Mouse (Mus musculus) forebrain, postnatal 0 days (tissue): ENCODE results near the gene Ubap2l. TPM values are rescaled to one million over a fixed set of nuclear protein-coding genes. Genes with fewer than 3 reads are reported as not detected.
A peak's percentile ranks its signal among the peaks of the same experiment; 100 is the strongest.

Source experiments
- ATAC-seq: fragments of 200-750 bp; cut with Nextera tagmentation; 2 replicates; pipeline ENCODE4 v1.8.0; 2017; ENCODE audit warnings: mild to moderate bottlenecking, moderate library complexity
- DNase-seq: peaks from one replicate; pipeline ENCODE4 v3.0.0-alpha.2; 2015
- H3K27ac ChIP-seq: fragments of 300-500 bp; sonication (generic); 2 replicates; pipeline ENCODE4 v1.5.1; 2014; ENCODE audit warnings: low read depth, mild to moderate bottlenecking, antibody characterized with exemption, low read length, moderate library complexity, mixed read lengths
- H3K27me3 ChIP-seq: fragments of 300-500 bp; sonication (generic); 2 replicates; pipeline ENCODE4 v1.6.1; 2014; ENCODE audit warnings: mild to moderate bottlenecking, low read length, mixed read lengths; ENCODE audit not compliant: insufficient read depth
- H3K36me3 ChIP-seq: fragments of 300-500 bp; sonication (generic); 2 replicates; pipeline ENCODE4 v1.6.1; 2014; ENCODE audit warnings: mild to moderate bottlenecking, moderate library complexity; ENCODE audit not compliant: insufficient read depth
- H3K4me1 ChIP-seq: fragments of 300-500 bp; sonication (generic); 2 replicates; pipeline ENCODE4 v1.6.1; 2014; ENCODE audit warnings: antibody characterized with exemption; ENCODE audit not compliant: insufficient read depth
- H3K4me2 ChIP-seq: fragments of 300-500 bp; sonication (generic); 2 replicates; pipeline ENCODE4 v1.6.1; 2014; ENCODE audit warnings: low read depth, mild to moderate bottlenecking, moderate library complexity
- H3K4me3 ChIP-seq: fragments of 300-500 bp; sonication (generic); 2 replicates; pipeline ENCODE4 v1.5.1; 2014; ENCODE audit warnings: low read depth, low read length, mixed read lengths
- H3K9ac ChIP-seq: fragments of 300-500 bp; sonication (generic); 2 replicates; pipeline ENCODE4 v1.6.1; 2014; ENCODE audit warnings: mild to moderate bottlenecking
- H3K9me3 ChIP-seq: fragments of 300-500 bp; sonication (generic); 2 replicates; pipeline ENCODE4 v1.6.1; 2016; ENCODE audit warnings: low read length
- CTCF ChIP-seq: sonication (generic); IDR thresholded peaks from 2 replicates; pipeline ENCODE4 v1.5.1; 2016; ENCODE audit warnings: antibody characterized with exemption, control low read depth, low read depth
- WGBS: fragments of 180-500 bp; shearing (Covaris S2); extraction: QIAGEN DNeasy Blood & Tissue Kit; methylation state at CpG from one replicate; pipeline ENCODE4 v1.1.7; 2014; 5-methylcytosine and 5-hydroxymethylcytosine counted together
- polyA plus RNA-seq: library from polyadenylated mRNA; unstranded; fragments of >200 nt; fragmentation: Nextera tagmentation; extraction: Ambion mirVana; gene quantifications from 2 replicates; pipeline ENCODE4 v1.2.1, GENCODE M21; 2015
- total RNA-seq: library from RNA; depleted of rRNA; stranded (reverse); fragments of >200 nt; gene quantifications from 2 replicates; pipeline ENCODE4 v1.2.3, GENCODE M21; 2014; rRNA removed

Gene Ubap2l
- total RNA-seq = 76.9 and 103 TPM in 2 replicates
- polyA plus RNA-seq = 93.8 and 118 TPM in 2 replicates

DNA sequence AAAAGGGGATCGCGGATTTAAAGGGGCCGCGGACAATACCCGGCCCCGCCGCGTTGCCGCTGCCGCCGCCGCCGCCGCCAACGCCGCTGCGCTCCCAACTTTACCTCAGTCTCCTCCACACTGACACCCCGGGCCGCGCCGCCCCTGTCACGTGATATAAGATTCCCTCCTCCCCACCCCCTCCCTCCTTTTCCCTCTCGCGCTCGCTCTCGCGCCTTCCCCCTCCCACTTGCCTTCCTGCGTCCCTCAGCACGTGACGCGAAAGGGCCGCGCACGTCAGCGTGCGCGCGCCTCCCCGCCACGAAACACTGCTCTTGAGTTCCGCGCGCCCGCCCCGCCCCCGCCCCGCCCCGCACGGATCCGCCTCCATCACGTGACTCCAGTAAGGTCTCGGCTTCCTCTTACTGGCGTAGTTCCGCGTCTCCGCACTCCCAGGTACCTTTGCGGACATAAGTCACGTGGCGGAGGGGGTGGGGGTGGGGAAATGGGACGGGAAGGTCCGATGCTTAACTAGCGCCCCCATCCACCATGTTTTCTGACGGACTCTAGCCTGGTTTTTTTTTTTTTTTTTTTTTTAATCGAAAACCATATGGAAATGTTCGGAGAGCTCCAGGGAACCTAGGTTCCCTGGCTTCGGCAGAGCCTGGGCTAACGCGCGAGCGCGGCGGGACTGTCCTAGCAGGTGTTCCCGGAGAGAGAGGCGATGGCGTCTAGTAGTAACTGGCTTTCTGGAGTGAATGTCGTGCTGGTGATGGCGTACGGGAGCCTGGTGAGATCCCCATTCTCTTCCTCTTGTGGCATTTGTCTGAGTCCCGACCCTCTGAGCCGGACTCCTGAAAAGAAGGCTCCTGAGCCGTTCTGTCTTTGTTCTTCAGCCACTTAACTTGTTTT lies at the start of gene Ubap2l:
Gene Ubap2l (minus strand): TSS at position 278 of the 891 bp plus-strand sequence.
- Histone ChIP-seq H3K4me3 (peak within 1 kb of the TSS; percentile 87), H3K4me2 (peak within 1 kb of the TSS; percentile 68), H3K9ac (peak within 1 kb of the TSS; percentile 96), H3K27ac (peak within 1 kb of the TSS; percentile 93), H3K4me1 (peaks cover 18% of the 10 kb centered on the region), H3K9me3 (no peaks in the 10 kb centered on the region), H3K27me3 (no peaks in the 10 kb centered on the region), H3K36me3 (peaks cover 18% of the 10 kb centered on the region)
- peak; percentile 43; the same call in 1 of the 2 replicates for TF ChIP-seq CTCF
- ATAC-seq = peak; percentile 92
- WGBS = under 1% methylated on average over 79 of the region's 81 CpGs
- peak; percentile 99 for DNase-seq

DNA sequence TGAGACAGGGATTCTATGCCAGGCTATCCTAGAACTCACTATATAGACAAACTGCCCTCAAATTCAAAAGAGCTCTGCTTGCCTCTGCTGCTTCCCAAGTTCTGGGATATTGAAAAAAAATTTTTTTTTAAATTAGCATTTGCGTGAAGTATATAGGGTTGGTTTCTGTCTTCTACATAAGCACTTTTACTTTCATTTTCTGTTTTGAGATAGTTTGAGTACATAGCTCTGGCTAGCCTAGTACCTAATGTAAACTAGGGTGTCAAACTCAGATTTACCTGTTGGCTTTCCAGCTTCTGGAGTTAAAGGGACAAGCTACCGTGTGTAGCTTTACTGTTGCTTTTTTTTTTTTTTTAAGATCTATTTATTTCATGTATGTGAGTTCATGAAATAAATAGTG lies 49.2 kb upstream of the Ubap2l start:
- Histone ChIP-seq H3K4me3 (no peak overlapping the region), H3K9ac (no peak overlapping the region), H3K36me3 (peaks cover 22% of the 10 kb centered on the region), H3K4me2 (no peak overlapping the region), H3K9me3 (no peaks in the 10 kb centered on the region), H3K27me3 (no peaks in the 10 kb centered on the region), H3K27ac (no peak overlapping the region), H3K4me1 (no peaks in the 10 kb centered on the region)
- DNase-seq (no peak), ATAC-seq (no peak)
- WGBS = 98% methylated on average over 2 of the region's 2 CpGs
- TF ChIP-seq CTCF = no peak

GRCm38 (mm10) chr3:90101010-90101409 lies 48.6 kb upstream of the Ubap2l start:
- H3K9ac ChIP-seq = no peak overlapping the region
- no peaks in the 10 kb centered on the region for H3K4me1 ChIP-seq
- ATAC-seq (no peak), DNase-seq (no peak)
- TF ChIP-seq CTCF = no peak
- H3K36me3 ChIP-seq = peaks cover 26% of the 10 kb centered on the region
- 92% methylated on average over 3 of the region's 3 CpGs for WGBS
- H3K27me3 ChIP-seq = no peaks in the 10 kb centered on the region
- no peak overlapping the region for H3K4me2 ChIP-seq
- H3K9me3 ChIP-seq = no peaks in the 10 kb centered on the region
- H3K27ac ChIP-seq = no peak overlapping the region
- H3K4me3 ChIP-seq = no peak overlapping the region

- no peaks in the 10 kb centered on the region for H3K4me1 ChIP-seq
- peaks cover 45% of the 10 kb centered on the region for H3K36me3 ChIP-seq
- no peak overlapping the region for H3K9ac ChIP-seq
- no peaks in the 10 kb centered on the region for H3K27me3 ChIP-seq
- TF ChIP-seq CTCF = no peak
- H3K27ac ChIP-seq = no peak overlapping the region
- no peaks in the 10 kb centered on the region for H3K9me3 ChIP-seq
- 87% methylated on average over 5 of the region's 5 CpGs for WGBS
- no peak overlapping the region for H3K4me2 ChIP-seq
- no peak overlapping the region for H3K4me3 ChIP-seq
- DNase-seq = no peak
- ATAC-seq = no peak
Observed at GRCm38 (mm10) chr3:90097928-90098327, 45.5 kb upstream of the Ubap2l start.

GRCm38 (mm10) chr3:90094453-90094852 lies 42.0 kb upstream of the Ubap2l start:
- Histone ChIP-seq H3K4me1 (no peaks in the 10 kb centered on the region), H3K4me3 (no peak overlapping the region), H3K9me3 (no peaks in the 10 kb centered on the region), H3K27ac (no peak overlapping the region), H3K27me3 (no peaks in the 10 kb centered on the region), H3K4me2 (no peak overlapping the region), H3K36me3 (peaks cover 72% of the 10 kb centered on the region), H3K9ac (no peak overlapping the region)
- no peak for DNase-seq
- WGBS = 92% methylated on average over 3 of the region's 3 CpGs
- TF ChIP-seq CTCF = no peak
- no peak for ATAC-seq

GRCm38 (mm10) chr3:90090892-90091291 lies 38.5 kb upstream of the Ubap2l start:
- no peak for TF ChIP-seq CTCF
- Histone ChIP-seq H3K4me2 (no peak overlapping the region), H3K36me3 (peaks cover 86% of the 10 kb centered on the region), H3K9me3 (no peaks in the 10 kb centered on the region), H3K9ac (no peak overlapping the region), H3K27me3 (no peaks in the 10 kb centered on the region), H3K27ac (no peak overlapping the region), H3K4me3 (no peak overlapping the region), H3K4me1 (no peaks in the 10 kb centered on the region)
- no peak for ATAC-seq
- 90% methylated on average over 6 of the region's 6 CpGs for WGBS
- no peak for DNase-seq

- Histone ChIP-seq H3K27me3 (no peaks in the 10 kb centered on the region), H3K36me3 (peaks cover 74% of the 10 kb centered on the region), H3K9ac (no peak overlapping the region), H3K4me3 (no peak overlapping the region), H3K27ac (no peak overlapping the region), H3K4me1 (peaks cover 6% of the 10 kb centered on the region), H3K4me2 (no peak overlapping the region), H3K9me3 (no peaks in the 10 kb centered on the region)
- WGBS = 96% methylated on average over 2 of the region's 2 CpGs
- TF ChIP-seq CTCF = no peak
- DNase-seq (no peak), ATAC-seq (no peak)
Observed at GRCm38 (mm10) chr3:90088617-90089016, 36.2 kb upstream of the Ubap2l start.
